Mouse (Mus musculus): ENCODE measurements around the gene Abt1. TPM values are rescaled to one million over a fixed set of nuclear protein-coding genes. Genes with fewer than 3 reads are reported as not detected.

Abt1 gene
- 3.2 and 3.3 TPM in 2 replicates for polyA plus RNA-seq (2012; rRNA removed)

DNA sequence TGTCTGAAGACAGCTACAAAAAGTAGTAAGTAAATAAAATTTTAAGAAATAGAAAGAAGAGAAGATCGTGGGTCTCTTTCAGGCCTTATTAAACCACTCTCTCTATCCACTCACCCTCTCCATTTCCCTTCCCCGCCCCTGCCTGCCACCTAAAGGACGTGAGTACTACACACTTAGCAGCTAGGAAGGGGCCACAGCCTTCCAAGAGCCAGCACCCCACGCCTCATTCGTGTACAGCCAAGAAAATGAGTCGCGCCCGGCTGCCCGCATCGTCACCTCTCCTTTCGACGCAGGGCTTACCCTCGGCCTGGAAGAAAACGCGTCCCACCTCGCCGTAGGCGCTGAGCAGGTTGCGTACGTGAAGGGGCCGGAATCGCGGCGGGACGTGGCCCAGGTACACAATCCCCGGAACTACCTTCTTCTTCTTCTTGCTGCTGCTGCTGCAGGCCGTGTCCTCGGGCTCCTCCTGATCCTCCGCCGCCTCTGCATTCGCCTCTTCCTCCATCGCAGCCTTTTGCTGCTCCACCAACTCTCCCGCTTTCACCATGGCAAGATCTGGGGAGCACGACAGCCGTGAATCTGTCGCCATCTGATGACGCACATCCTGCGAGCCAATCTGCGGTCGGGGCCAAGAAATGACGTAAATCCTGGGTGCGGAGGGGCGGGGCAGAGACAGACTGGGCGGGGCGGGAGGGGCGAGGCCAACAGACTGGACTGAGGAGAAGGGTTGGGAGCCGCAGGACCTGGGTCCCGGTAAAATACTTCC, at the start of gene Abt1:
Gene Abt1 (minus strand): TSS at position 581 of the 766 bp plus-strand sequence.

DNA sequence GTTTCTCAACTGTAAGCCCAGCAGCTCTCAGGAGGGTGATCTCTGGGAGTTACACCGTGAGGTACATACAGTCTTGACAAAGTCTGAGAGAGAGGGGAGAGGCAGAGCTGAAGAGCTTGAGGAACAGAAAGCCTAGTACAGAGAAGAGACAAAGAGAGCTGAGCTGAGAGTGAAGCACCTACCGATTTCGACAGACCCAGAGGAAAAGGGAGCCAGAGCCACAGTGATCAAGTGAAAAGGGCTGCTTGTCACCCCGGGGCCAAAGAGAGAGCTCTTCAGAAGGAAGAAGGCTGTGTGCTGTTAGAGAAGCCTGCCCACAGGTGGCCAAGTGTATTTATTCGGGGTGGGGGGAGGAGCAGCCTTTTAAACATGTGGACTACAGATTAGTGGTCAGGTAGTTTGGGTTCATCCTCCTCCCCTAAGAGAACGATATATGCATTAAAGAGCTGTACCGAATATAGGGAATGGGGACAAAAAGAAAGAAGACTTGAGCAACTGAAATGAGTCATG, 42.0 kb upstream of the Abt1 start, which contains the start of gene Btn1a1:
Gene Btn1a1 (minus strand): TSS at position 302 of the 510 bp plus-strand sequence.

DNA sequence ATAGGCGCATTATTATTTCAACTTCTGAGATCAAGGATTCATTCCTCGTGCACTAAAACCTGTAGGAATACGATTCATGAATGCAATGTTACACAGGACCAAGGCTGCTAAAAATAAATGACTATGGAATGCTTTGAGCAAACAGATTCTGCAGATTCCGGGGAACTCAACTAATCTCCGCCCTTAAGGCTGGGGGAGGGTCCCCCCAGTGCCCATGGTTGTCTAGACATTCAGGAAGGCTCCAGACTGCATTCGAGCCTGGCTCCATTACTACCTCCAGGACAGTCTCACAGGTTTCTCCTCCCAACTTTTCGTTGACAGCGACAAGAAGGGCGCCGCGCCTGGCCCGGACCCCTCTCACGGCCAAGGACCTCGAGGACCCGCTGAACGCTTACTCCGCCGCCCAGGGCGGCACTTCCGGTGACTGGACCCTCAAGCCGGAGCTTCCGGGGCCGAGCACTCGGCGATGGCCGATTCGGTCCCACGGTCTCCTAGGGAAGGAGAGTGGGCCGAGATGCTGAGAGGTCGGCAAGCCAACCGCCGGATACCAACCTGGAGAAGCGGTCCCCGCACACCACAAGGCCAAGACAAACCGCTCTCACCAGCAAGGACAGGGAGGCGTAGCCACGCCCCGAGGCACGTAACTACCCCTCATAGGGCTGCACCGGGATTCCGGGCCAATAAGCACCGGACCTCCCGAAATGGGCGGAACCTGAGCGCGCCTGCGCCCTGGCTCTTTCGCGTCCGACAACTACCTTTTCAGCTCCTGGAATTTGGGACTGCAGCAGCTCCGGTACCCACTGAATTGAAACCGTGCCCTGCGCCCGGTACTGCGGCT, 54.9 kb downstream of the Abt1 start, which contains the start of gene Zfp322a:
Gene Zfp322a (minus strand): TSS at position 626 of the 838 bp plus-strand sequence.

Other genes with a start within 250 kb of the Abt1 start
- gene Vmn1r220, start 235.9 kb downstream of the Abt1 start, polyA plus RNA-seq (2012; rRNA removed): not detected in 2 replicates
- not detected in 2 replicates for gene Vmn1r221, start 209.7 kb downstream of the Abt1 start, polyA plus RNA-seq (2012; rRNA removed)
- not detected in 2 replicates for gene Vmn1r222, start 187.9 kb downstream of the Abt1 start, polyA plus RNA-seq (2012; rRNA removed)
- gene Vmn1r223, start 176.7 kb downstream of the Abt1 start, polyA plus RNA-seq (2012; rRNA removed): not detected in 2 replicates
- gene Zfp322a, start 54.7 kb downstream of the Abt1 start, polyA plus RNA-seq (2012; rRNA removed): 5.1 and 5.9 TPM in 2 replicates
- 0.42 and 0.58 TPM in 2 replicates for gene Btn1a1, start 42.0 kb upstream of the Abt1 start, polyA plus RNA-seq (2012; rRNA removed)
- not detected in 2 replicates for gene Btn2a2, start 65.0 kb upstream of the Abt1 start, polyA plus RNA-seq (2012; rRNA removed)
- 8.9 and 10.2 TPM in 2 replicates for gene Hist1h4h, start 107.2 kb upstream of the Abt1 start, polyA plus RNA-seq (2012; rRNA removed)
- 137 and 207 TPM in 2 replicates for gene Hist1h2af, start 110.0 kb upstream of the Abt1 start, polyA plus RNA-seq (2012; rRNA removed)
- gene Hist1h3g, start 111.6 kb upstream of the Abt1 start, polyA plus RNA-seq (2012; rRNA removed): 13.8 and 25.0 TPM in 2 replicates
- gene Hist1h2bh, start 119.5 kb upstream of the Abt1 start, polyA plus RNA-seq (2012; rRNA removed): 2.9 and 3.2 TPM in 2 replicates
- 1.5 and 2.1 TPM in 2 replicates for gene Hist1h3f, start 120.2 kb upstream of the Abt1 start, polyA plus RNA-seq (2012; rRNA removed)
- 5.8 and 7.7 TPM in 2 replicates for gene Hist1h4f, start 127.8 kb upstream of the Abt1 start, polyA plus RNA-seq (2012; rRNA removed)
- 0.32 and 0.52 TPM in 2 replicates for gene Hist1h1d, start 129.4 kb upstream of the Abt1 start, polyA plus RNA-seq (2012; rRNA removed)
- gene Hist1h3e, start 138.5 kb upstream of the Abt1 start, polyA plus RNA-seq (2012; rRNA removed): 9.6 and 10.2 TPM in 2 replicates
- gene Hist1h2ae, start 147.4 kb upstream of the Abt1 start, polyA plus RNA-seq (2012; rRNA removed): 5.8 and 7.7 TPM in 2 replicates
- 17.2 and 22.8 TPM in 2 replicates for gene Hist1h2bg, start 147.5 kb upstream of the Abt1 start, polyA plus RNA-seq (2012; rRNA removed)
- gene Hist1h2bf, start 150.3 kb upstream of the Abt1 start, polyA plus RNA-seq (2012; rRNA removed): 6.0 and 6.2 TPM in 2 replicates
- 3.7 and 4.7 TPM in 2 replicates for gene Hist1h2ad, start 150.5 kb upstream of the Abt1 start, polyA plus RNA-seq (2012; rRNA removed)
- gene Hist1h3d, start 151.9 kb upstream of the Abt1 start, polyA plus RNA-seq (2012; rRNA removed): 8.9 and 13.3 TPM in 2 replicates
- 3.9 and 4.3 TPM in 2 replicates for gene Hist1h4d, start 157.7 kb upstream of the Abt1 start, polyA plus RNA-seq (2012; rRNA removed)
- gene Hist1h2be, start 197.3 kb upstream of the Abt1 start, polyA plus RNA-seq (2012; rRNA removed): 1.4 and 2.2 TPM in 2 replicates
- 3.3 and 4.1 TPM in 2 replicates for gene Hist1h1e, start 198.7 kb upstream of the Abt1 start, polyA plus RNA-seq (2012; rRNA removed)